Mouse (Mus musculus) urinary bladder, postnatal 25 days (tissue): Measurements from ENCODE around the gene Dennd4c.

ENCODE experiments used
- DNase-seq: peaks from one replicate; pipeline ENCODE4 v3.0.0; 2022; ENCODE audit warnings: low spot score

Dennd4c gene

GRCm38 (mm10) chr4:86748336-86749291 lies at the start of gene Dennd4c:
TSS of gene Dennd4c (plus strand) at chr4:86748555.
- DNase-seq = peak; percentile 96

DNA sequence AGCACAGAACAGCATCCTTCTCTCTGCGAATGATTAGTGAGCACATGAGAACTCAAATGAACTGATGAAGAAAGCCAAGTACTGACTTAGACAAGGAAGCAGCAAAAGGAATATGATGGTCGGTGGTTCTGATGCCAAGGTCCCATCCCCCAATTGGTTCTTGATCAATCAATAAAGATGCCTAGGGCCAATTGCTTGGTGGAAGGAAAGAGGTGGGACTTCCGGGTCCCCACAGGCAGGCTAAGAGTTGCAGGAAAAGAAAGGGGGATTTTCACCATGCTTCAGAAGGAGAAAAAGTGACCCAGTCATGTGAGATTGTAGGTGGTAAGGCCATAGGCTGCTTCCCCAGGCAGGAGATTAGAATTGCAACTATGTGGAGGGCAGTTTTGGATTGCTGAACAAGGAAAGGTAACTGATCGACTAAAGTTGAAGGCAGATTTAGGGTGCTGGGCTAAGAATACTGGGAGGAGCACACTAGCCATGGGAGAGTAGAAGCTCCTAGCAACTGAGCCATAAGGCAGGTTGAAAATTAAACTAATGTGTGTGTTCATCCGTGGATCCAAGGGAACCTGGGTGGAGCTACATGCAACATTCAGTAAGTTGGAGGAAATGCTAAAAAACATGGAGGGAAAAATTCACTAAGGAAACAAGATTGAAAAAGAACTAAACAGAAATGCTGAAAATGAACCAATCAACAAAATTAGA lies 49.0 kb upstream of the Dennd4c start:
- DNase-seq = no peak

DNA sequence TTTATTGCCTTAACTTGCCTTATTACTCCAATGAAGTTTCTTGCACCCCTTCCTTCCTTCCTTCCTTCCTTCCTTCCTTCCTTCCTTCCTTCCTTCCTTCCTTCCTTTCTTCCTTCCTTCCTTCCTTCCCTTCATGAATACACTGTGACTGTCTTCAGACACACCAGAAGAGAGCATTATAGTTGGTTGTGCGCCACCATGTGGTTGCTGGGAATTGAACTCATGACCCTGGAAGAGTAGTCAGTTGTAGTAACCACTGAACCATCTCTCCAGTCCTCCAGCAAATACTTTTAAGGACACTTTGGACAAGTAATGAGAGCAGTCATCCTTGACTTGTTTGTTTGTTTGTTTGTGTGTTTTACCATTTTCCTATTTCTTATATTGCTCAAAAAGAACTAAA lies 39.6 kb upstream of the Dennd4c start:
- no peak for DNase-seq

DNA sequence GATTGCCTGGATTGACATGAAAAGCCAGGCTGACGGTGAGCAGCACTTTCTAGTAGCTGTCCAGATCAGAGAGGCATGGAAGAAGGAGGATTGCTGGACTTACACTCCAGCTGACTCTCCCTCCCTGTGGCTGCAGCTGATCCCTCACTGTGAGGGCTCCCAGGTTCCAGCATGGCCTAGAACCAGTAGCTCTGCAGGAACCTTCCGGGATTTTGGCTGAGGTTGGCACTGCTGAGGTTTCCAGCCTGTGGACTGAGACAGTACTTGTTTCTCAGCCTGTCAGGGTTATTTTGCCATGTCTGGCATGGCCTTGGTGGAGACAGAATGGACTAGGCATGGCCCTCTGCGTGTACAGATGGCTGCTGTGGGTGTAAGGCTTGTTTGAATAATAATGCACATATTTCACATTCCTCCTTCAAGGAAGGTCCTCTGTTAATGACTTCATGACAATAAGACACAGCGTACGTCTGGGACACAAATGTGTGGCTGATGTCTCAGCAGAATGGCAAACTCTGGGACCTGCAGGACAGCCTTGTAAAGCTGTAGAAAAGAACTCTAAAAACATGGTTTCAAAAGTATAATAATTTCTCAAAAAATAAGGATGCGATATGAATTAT lies 38.2 kb upstream of the Dennd4c start:
- no peak for DNase-seq

- DNase-seq = no peak
Observed at GRCm38 (mm10) chr4:86710666-86711215, 37.6 kb upstream of the Dennd4c start.

DNA sequence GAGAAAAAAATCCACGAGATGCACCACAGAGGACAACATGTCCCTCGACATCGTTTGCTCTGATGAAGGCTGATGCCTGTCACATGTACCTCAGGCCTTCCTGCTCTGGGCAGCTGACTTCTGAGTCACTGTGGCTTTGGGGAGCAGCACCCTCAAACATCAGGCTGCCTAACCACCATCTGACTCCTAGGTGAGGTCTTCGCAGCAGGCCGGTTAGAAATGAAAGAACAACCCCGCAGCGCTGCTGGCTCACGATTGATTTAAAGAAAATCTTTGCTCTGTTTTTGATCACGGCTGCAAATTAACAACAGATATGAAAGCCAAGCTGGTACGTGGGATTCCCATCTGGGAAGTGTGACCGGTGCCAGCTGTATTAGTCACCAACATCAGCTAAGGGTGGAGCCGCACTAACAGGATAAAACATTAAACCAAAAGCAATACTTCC lies 35.6 kb upstream of the Dennd4c start:
- DNase-seq = peak; percentile 30

DNA sequence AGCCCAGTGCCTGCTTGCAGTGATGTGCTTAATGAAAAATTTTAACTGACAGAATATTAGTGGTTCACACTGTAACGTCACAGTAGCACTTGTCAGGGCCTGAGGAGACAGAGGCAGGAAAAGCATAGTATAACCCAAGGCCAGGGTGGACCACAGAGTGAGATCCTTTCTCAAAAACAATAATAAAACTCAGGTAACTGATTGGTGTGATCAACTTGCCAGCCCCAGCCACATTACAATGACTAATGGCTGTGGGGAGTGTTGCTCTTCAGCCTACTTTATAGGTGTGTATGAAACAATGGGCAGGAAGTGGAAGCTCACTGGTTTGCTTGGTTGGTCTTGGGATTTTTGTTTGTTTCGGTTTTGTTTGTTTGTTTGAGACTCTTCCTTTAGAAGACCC lies 34.8 kb upstream of the Dennd4c start:
- DNase-seq = no peak

- DNase-seq = no peak
Observed at GRCm38 (mm10) chr4:86715341-86715740, 33.0 kb upstream of the Dennd4c start.

DNA sequence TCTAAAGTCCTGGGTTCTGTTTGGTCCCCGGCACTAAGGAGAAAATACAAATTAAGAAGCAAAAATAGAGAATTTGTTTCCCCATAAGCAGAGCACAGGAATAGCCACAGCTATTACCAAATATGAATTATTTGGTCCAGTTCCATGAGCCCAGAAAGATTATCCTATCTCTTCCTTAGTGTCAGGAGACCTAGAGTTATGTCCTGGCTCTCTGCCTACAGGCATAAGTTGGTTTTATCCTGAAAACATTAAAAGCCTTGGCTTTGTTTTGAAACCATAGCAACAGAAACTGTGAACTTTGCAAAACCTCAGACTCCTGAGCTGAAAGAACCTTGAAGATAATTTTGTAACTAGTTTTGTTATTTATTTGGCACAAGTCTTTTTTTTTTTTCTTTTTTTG lies 31.2 kb upstream of the Dennd4c start:
- DNase-seq = no peak

- no peak for DNase-seq
Observed at GRCm38 (mm10) chr4:86718878-86719577, 29.3 kb upstream of the Dennd4c start.

- DNase-seq = no peak
Observed at GRCm38 (mm10) chr4:86721856-86722358, 26.4 kb upstream of the Dennd4c start.

DNA sequence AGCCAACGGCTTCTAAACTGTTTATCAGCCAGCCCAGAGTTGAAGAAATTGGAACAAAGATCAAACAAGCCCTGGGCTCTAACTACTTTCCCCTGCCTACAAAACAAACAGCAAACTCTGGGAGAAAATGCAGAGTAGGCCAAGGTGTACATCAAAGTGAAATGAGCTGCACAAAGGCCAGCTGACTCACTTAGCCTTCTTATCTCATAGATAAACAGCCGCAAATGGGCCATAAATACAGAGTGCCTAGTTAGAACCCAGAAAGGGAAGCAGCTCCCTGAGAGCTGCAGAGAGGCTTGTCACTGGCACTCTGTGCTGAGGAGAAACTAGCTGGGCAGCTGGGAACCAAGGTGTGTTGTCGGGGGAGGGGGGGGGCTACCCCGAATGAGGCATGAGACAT lies 23.2 kb upstream of the Dennd4c start:
- no peak for DNase-seq

GRCm38 (mm10) chr4:86726141-86726540 lies 22.2 kb upstream of the Dennd4c start:
- DNase-seq = no peak

DNA sequence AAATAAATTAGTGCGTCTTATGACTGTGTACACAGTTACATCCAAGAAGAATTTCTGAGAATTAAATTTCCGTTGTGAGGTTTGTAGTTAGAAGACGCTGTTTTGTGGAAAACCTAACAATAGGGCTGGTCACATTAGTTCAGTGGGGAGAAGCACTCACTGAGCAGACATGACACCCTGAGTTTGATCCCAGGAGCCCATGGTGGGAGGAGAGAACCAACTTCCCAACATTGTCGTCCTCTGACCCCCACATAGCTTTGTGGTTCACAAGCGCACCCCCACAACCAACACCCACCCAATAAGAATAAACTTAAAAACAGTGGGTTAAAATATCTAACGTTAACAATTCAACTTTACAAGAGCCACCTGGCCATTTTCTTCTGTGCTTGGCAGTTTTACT lies 18.5 kb upstream of the Dennd4c start:
- no peak for DNase-seq

DNA sequence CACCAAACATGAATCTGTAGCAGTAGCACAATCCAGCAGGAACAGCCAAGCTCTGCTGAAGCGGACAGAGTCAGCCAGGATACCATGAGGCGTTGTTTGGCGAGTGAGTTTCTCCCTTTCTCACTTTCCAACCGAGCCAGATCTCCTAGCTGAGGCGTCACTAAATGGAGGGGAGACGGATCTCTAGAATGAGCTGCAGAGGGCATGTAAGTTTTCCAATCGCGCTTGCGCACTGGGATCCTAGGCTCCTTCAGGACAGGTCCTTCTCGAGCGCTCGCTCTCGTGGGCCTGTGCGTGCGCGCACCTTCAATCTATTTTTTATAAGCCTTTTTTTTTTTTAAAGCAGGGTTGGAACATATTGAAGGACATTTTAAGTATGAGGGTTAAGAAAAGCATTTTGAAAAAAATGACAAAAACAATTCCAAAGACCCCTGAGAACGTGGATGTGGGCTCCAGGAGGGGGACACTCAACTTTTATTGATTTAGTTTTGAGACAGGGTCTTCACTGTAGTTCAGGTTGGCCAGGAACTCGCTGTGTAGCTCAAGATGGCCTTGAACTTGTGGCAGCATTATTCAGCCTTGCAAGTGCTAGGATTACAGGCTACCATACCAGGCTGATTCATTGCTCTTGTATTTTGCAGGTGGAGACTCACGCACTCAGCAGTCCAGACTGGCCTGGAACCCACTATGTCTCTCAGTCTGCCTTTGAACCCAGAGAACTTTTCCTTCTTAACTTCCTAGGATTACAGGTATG lies 14.1 kb upstream of the Dennd4c start:
- no peak for DNase-seq

- DNase-seq = no peak
Observed at GRCm38 (mm10) chr4:86739308-86739993, 8.9 kb upstream of the Dennd4c start.

DNA sequence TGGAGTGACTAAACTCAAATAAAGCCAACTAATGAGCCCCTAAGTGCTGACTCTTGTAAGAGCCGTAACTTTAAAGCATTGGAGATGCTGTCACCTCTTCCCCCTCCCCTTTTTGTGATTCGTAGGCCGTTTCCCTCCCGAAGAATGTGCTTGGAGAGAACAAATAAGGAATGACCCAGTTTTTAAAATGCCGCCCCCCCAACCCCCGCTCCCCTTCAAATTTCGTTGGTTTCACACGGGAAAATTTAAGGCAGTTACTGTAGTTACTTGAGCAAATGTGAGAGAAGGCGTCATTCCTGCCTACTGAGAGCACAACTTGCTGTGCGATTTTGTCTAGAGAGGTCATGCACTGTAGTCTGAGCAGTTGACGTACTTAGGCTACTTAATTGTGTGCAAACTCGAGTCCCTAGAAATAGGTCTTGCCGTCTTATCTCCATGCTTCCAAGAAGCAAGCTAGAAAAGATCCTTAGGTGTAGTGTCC lies 1.0 kb downstream of the Dennd4c start:
- peak; percentile 5 for DNase-seq

GRCm38 (mm10) chr4:86750346-86750945 lies 2.1 kb downstream of the Dennd4c start:
- no peak for DNase-seq

DNA sequence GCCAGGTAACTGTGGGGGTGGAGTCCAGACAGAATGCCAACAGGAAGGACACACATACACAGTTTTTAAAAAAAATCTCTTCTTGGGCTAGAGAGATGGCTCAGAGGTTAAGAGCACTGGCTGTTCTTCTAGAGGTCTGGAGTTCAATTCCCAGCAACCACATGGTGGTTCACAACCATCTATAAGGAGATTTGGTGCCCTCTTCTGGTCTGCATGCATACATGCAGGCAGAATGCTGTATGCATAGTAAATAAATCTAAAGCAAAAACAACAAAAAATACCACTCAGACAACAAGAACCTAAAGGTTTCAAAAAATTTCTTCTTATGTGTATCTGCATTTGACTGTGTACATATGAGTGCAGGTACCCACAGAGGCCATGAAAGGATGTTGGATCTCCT lies 16.0 kb downstream of the Dennd4c start:
- DNase-seq = no peak

DNA sequence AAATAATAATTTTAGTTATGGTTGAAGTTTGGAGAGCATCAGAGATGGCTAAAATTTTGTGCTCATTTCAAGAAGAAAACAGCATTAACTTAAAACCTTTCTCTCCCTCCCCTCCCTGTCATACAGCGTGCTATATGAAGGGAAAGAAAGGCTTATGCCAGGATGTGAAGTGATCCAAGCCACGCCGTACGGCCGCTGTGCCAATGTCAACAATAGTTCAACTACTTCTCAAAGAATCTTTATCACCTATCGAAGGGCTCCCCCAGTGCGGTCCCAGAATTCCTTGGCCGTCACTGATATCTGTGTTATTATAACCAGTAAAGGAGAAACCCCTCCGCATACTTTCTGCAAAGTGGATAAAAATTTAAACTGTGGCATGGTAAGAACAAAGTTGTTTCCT lies 29.2 kb downstream of the Dennd4c start:
- no peak for DNase-seq
